Mouse (Mus musculus) MEL-GATA-1-ER (cell line): ENCODE measurements at regions not wholly inside any gene's neighbourhood (a gene's known extent, or its start where the extent isn't known, plus 50 kb on each side); places are given as distances from the start of the nearest gene placed in this dataset.

Experiments
- DNase-seq: peaks from one replicate; pipeline ENCODE4 v3.0.0-alpha.2; 2012; ENCODE audit warnings: low read depth; ENCODE audit errors: extremely low read depth

DNA sequence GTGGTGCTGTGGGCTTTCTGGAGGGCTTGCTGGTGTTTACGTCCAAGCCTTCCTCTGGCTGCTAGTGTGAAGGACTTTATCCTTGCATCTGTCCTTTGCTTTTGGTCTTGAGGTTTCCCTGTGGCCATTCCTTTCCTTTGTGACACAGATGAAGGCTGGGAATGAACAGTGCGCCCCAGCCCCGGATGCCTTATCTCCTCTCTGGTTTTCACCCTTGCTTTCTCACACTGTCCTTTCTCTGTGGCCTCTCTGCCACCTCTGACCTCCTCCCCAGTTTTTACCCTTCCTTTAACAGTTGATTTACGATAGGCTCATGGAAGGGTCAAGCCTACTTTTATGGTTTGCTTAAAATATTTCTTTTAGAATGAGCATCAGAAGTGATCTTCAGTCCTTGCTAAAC is 53.2 kb downstream of the Gas1 start:
- DNase-seq: no peak

GRCm38 (mm10) chr13:60123174-60123587 is 54.0 kb downstream of the Gas1 start:
- DNase-seq: no peak

DNA sequence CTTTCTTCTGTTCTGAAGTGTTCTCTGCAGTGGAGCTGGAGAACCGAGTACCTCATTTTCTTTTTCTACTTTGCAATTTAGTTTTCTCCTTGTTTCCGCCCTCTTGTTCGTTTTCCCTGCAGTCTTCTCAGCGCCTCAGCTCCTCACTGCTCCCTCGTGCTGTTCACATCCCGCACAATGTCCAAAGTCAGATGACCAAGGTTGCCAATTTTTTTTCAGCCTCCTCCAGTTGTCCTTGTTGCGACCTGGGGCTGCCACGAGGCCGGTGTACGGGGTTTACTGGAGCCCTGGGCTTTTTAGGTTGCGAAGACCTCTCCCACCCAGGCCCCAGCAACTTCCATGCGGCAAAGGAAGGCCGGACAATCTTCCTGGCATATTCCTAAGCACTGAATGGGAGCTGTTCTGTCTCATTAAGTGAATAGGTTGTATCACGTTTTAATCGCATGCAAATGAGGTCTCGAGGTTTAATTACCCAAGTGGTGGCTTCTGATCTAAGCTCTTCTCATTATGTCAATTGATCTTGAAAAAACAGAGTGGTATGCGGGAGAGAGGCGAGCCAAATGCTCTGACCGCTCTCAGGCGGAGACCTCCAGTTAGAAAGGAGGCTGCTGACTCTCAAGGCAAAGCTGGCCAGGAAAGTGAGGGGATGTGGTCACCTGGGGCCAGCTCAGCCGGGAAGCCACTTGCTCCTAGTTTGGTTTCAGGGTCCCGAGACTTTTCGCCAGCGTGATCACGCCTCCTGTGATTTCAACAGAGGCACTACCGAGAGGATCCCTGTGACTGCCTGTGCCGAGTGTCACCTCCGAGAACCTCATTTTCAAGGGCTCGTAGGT is 54.6 kb downstream of the Gas1 start:
- DNase-seq: no peak

DNA sequence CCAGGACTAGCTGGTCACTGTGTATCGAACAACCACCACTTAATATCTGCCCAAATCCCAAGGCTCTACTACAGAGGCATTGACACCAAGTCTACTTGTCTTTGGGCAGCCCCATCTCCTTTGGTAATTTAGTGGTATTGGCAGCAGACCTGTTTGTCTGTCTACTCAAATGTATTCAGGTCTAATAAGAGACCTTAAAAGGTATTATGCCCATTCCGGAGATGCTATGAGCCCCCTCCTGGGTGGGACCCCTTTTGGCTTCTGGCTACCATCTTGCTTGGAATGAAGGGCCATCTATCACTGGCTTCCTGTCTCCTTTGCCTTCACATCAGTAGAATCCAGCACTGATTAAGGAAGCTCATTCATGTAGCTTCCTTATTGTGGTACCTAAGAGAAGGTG is 65.7 kb downstream of the Gas1 start:
- no peak for DNase-seq

DNA sequence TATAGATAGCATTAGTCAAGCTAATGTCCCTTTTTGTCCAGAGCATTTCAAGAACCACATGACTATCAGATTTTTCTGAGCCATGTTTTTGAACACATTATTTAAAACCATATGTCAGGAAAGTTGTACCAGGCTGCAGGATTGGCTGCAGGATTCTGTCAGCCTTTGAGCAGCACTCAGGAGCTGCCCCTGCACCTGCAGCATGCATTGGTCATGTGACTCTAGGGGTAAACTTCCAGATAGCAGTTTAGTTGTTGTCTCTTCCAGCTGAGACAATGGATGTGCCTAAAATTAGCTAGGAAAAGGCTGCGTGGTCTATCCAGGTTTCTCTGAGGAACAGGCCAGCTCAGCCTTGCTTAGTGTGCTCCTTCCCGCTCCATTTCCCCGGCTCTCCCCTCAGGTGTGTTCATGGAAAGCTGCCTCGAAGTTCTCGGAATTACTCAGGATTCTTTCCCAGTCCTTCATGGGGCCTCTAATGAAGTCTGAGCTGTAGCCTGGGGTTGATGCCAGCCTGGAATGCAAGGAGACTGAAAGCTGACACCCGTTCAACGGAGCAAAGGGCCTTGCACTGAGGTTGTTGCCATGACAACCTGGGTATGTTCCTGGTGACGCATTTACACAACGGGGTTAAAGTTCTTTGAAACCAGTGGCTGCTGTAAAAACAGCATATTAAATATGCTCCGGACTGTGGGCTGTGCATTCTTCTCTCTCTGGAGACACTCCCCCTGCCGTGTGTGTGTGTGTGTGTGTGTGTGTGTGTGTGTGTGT is 66.9 kb downstream of the Gas1 start:
- DNase-seq: no peak

- no peak for DNase-seq
Observed at GRCm38 (mm10) chr13:60105286-60105685, 71.9 kb downstream of the Gas1 start.

DNA sequence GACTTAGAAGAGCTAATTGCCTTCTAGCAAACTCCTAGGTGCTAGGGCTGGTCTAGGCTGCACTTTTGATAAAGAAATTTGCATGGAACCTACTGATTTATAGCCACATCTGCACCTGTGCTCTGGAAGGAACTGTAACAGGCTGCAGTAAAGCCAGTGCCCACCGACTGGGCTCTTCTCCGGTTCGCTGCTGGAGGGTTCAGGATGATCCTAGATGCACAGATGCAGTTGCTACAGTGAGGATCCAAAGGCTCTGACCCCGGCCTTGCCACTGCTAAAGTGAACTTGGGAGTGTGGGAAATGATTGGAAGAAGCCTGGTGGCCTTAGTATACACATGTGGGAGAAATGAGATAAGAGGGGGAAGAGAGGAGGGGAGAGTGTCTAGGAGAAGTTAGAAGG is 75.5 kb downstream of the Gas1 start:
- no peak for DNase-seq

DNA sequence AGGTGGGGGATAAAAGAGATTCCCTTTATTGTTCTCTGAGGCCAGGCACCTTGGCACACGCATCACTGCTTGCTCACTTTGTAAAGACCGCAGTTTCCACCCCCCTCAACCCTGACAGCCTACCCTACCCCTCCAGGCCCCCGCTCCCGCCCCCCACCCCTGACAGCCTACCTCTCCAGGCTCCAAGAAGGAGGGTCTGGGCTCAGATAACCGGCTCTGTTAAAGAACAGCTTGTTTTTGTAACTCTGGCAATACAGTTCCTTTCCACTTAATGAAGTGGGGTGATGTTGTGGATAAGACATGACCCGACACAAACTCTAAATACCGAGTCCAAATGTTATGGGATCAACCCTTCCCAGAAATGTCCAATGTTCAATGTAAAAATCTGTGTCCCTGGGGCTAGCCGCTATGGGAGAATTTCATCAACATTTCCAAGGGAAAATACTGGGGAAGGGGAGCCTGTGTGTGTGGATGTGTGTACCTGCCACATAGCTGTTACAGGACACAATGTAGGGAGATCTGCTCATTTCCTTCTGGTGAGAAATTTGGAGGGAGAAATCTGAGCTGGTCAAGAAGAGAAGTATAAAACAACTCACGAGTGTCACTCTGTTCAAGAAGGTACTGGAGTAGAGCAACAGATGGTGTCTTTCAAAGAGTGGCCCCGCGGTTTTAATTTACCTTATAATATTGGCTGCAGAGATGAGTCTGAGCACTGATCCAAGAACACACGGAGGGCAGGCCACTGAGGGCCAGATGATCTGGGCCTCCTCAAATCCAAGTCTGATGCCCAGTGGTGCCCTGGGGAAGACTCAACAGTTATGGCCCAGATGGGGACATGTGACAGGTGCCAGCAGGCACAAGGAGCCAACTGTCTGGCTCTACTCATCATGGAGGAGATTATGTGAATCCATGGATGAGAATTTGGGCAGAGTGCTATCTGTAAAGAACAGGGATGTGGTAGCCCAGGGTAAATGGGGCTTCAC is 76.7 kb downstream of the Gas1 start:
- DNase-seq: no peak

DNA sequence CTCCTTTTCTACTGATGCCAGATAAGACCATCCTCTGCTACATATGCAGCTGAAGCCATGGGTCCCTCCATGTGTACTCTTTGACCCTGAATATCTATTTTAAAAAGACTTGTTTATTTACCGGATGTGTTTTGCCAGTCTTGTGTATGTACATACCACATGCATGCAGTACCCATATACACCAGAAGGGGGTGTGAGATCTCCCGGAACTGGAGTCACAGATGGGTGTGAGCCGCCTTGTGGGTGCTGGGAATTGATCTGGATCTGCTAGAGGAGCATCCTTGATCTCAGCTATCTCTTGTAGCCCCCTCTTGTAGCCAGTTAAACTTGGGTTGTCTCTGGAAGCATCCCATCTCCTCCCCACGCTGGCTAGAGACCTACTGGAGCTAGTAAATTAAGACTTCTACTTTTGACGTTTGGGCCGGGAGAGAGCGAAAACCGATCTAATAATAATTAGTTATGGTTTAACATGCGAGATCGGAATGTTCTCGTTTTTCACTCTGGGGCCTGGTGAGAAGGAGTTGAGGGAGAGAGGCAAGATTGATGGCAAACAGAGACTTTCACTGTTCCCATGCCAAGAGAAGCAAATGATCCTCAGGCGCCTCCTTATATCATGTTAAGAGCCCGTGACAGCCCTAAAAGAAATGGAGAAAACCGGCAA is 77.6 kb downstream of the Gas1 start:
- no peak for DNase-seq

- DNase-seq: no peak
Observed at GRCm38 (mm10) chr13:60098394-60098793, 78.8 kb downstream of the Gas1 start.

DNA sequence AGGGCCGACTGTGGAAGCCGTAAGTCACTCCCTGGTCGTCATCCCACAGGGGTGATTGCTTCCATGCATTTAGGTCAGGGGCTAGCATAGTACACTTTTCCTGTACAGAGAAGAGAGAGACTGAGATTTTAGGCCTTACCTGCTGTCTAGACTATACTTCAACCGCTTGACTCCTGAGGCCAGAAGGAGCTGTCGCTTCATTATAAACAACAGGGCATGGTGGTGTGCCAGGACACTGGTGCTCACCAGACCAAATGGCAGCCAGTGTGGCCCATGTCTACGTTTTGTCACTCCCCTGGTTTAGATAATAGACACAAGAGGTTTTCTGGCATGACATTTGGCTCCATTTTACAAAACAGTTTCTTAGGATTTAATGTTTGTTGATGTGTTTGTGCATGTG is 79.4 kb downstream of the Gas1 start:
- no peak for DNase-seq

- DNase-seq: no peak
Observed at GRCm38 (mm10) chr13:60086657-60087056, 90.5 kb downstream of the Gas1 start.

DNA sequence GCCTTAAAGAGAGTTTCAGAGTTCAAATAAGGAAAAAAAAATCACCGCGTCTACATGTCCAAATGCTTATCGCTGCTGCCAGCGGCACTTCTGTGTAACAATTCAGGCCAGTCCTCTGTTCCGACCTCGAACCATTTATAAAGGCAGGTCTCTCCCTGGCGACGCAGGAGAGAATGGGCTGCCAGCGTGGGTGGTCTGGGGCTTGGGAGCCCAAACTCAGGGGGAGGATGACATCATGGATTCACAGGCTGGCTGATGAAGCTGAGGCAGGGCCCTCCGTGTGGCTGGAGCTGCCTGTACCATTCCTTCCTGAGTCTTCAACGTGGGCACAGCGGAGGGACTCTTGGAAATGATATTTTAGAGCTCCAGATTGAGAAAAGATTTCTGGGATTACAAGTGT is 92.2 kb downstream of the Gas1 start:
- no peak for DNase-seq

DNA sequence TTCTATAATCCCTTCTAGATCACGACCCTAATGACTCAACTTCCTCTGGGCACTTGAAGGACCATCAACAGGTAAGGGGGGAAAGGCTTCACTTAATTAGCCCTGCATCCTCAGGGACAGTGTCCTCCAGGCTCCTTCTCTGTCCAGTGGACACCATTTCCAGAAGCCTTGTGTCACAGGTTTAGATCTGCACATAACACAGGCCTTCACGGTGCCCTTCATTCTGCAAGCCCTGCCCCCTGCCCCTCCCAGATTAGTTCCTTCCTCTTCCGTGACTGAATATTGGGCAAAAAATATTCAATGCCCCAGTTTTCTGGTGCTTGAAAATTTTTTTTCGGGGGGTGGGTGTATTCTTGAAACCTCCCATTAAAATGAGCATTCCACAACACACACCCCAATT is 92.9 kb downstream of the Gas1 start:
- DNase-seq: no peak

- no peak for DNase-seq
Observed at GRCm38 (mm10) chr13:60080113-60080512, 97.1 kb downstream of the Gas1 start.

- DNase-seq: no peak
Observed at GRCm38 (mm10) chr13:60078331-60079050, 98.7 kb downstream of the Gas1 start.

GRCm38 (mm10) chr13:60076147-60076800 is 100.9 kb downstream of the Gas1 start:
- DNase-seq: no peak

GRCm38 (mm10) chr13:60071595-60071994 is 105.6 kb downstream of the Gas1 start:
- DNase-seq: no peak

DNA sequence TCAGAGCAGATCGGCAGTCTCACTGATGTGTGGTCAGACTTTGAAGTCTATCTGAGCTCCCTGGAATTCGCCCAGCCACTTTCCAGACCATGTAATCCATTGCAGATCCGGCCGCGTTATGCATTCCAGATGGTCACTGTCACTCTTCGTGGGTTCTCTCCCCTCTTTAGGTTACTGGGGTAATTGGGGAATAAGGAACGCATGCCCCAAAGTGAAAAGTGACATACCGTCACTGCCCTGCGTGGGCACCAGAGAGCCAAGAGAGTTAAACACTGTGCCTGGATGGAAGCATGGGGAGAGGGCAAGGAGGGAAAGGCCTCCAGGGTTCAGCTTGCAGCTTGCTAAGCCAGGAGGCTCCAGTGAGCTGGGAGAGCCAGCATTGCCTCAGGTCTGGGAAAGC is 108.0 kb downstream of the Gas1 start:
- DNase-seq: no peak

GRCm38 (mm10) chr13:60067325-60067724 is 109.8 kb downstream of the Gas1 start:
- DNase-seq: no peak
